Mouse (Mus musculus): ENCODE data around the gene Ankar.

Ankar gene

GRCm38 (mm10) chr1:72710753-72711653 lies 10.6 kb upstream of the Ankar start, which contains the start of gene Rpl37a:
Gene Rpl37a, plus strand, starts transcription at chr1:72711290.
- DNase-seq: peak; percentile 95

DNA sequence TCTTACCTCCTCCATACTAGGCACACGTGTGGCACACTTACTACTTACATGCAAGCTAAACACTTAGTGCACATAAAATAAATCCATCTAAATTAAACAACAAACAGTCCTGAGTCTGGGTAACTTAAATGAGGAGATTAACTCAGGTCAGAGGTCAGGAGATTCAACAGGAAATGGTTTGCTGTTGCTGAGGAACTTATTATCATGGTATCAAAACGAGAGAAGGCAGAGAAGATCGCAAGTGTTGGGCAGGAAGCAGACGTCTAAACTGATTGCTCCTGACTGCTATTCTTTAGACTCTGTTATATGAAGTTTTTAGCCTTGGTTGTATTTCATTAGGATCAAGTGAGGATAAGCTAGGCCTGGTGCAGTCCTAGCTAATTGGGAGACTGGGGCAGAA lies 7.1 kb upstream of the Ankar start:
- DNase-seq: no peak

GRCm38 (mm10) chr1:72698651-72699050 lies 1.7 kb downstream of the Ankar start:
- no peak for DNase-seq

- no peak for DNase-seq
Measured at GRCm38 (mm10) chr1:72696256-72696655, 4.1 kb downstream of the Ankar start.

DNA sequence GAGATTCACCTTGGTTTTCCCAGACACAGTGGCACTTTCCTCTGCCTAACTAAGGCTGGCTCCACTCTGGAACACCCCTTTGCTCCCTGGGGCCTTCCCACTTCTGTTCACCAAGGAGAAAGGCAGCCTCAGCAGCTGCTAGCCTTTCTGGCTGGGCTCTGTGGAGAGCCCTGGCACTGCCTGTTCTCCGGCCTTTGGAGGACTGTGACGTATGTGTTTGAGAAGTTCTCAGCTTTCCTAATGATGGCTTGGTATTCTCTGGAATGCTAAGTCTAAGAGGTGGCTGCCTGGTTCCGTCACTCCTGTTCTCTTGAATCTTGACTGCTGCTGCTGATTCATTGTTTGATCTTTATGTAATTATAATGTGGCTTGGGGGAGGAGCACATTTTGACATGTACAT lies 27.3 kb downstream of the Ankar start:
- no peak for DNase-seq

- DNase-seq: peak; percentile 59
Measured at GRCm38 (mm10) chr1:72640658-72641410, 59.5 kb downstream of the Ankar start.

GRCm38 (mm10) chr1:72635221-72635620 lies 65.2 kb downstream of the Ankar start:
- DNase-seq: no peak

DNA sequence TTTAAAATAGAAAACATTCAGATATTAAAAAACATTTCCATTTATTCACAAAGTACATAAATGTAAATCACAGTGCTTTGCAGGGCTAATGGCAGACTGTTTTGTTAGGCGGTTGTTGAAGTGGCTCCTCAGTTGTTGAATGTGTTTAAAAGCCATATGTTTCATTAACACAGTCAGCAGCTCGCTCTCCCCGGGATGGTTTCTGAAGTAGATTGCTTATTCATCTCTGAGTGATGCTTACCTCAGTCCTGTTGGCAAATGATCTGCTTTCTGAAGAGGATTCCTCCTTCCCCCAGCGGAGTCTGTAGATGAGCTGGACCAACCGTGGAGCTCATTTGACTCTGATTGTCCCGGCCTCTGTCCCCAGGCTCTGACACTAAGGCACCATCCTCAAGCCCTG lies 88.2 kb downstream of the Ankar start:
- DNase-seq: no peak

- DNase-seq: no peak
Measured at GRCm38 (mm10) chr1:72609887-72610877, 90.2 kb downstream of the Ankar start.

GRCm38 (mm10) chr1:72609129-72609528 lies 91.2 kb downstream of the Ankar start:
- DNase-seq: no peak

GRCm38 (mm10) chr1:72606186-72606673 lies 94.1 kb downstream of the Ankar start:
- no peak for DNase-seq

DNA sequence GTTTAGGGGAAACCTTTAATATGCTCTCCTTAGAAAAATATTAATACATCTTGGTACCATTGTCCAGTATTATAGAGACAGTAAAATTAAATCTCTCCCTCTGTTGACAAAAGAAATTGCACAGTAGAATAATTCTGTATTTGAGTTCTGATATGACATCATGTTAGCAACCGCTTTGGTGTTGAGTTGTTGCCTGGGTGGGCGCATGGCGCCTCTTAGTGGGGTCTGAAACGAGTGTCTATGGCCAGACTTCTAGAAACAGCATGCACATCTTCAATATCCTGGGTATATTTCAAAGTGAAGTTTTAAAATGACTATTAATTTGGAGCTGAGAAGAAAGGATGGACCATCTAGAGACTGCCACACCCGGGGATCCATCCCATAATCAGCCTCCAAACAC lies 97.6 kb downstream of the Ankar start:
- no peak for DNase-seq

- DNase-seq: no peak
Measured at GRCm38 (mm10) chr1:72602186-72602585, 98.2 kb downstream of the Ankar start.

GRCm38 (mm10) chr1:72601233-72601632 lies 99.1 kb downstream of the Ankar start:
- DNase-seq: no peak

DNA sequence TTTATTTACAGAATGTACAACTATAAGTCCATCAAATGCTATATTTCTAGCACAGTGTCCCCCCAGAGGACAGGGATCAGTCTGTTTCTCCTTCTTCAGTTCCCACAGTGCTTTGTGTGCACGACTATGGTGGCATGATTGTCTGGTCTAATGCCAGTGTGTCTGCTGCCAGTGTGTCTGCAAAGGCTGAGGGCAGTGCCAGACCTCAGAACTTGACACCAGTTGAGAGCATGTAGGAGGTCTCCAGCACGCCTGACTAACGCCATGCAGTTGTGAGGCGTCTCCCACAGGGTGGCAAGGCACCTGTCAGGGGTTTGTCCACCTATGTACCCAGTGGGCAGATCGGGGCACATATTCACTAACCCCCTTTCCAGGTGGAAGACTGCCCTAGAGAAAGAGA lies 99.6 kb downstream of the Ankar start:
- DNase-seq: no peak

- no peak for DNase-seq
Measured at GRCm38 (mm10) chr1:72599146-72600101, 101.0 kb downstream of the Ankar start.

GRCm38 (mm10) chr1:72596231-72596630 lies 104.1 kb downstream of the Ankar start:
- DNase-seq: no peak

DNA sequence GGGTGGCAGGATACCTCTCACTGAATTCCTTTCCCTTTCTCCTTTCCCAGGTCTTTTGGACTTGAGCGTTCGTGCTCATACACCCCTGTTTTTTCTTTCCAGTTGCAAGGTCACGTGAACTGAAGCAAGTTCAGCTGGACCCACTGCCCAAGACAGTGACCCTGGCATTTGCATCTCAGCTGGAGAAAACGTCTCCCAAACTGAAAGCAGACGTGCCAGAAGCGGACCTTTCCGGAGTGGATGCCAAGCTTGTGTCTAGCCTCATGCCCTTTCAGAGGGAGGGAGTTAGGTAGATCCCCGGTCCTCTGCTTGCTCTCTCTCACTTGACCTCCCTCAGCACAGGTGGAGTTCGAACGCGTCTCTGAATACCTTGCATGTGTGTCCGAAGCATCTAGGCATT lies 104.7 kb downstream of the Ankar start:
- no peak for DNase-seq

- no peak for DNase-seq
Measured at GRCm38 (mm10) chr1:72593340-72593951, 106.9 kb downstream of the Ankar start.
